Mouse (Mus musculus) forebrain, embryonic 11.5 days (tissue): ENCODE measurements around the gene Cptp. TPM values are rescaled to one million over a fixed set of nuclear protein-coding genes. Genes with fewer than 3 reads are reported as not detected.

Experiments
- ATAC-seq: fragments of 200-750 bp; cut with Nextera tagmentation; replicated peaks from 2 replicates; pipeline ENCODE4 v1.8.0; 2017; ENCODE audit warnings: moderate TSS enrichment; ENCODE audit not compliant: low FRiP score
- DNase-seq: peaks from one replicate; pipeline ENCODE4 v3.0.0-alpha.2; 2017; ENCODE audit warnings: low spot score
- H3K27ac ChIP-seq: fragments of 300-500 bp; sonication (generic); 2 replicates; pipeline ENCODE4 v1.5.1; 2014; ENCODE audit warnings: low read depth, low read length
- H3K27me3 ChIP-seq: fragments of 300-500 bp; sonication (generic); 2 replicates; pipeline ENCODE4 v1.6.1; 2014; ENCODE audit warnings: mild to moderate bottlenecking, low read length, mixed read lengths; ENCODE audit not compliant: control insufficient read depth, insufficient read depth
- H3K36me3 ChIP-seq: fragments of 300-500 bp; sonication (generic); 2 replicates; pipeline ENCODE4 v1.6.1; 2014; ENCODE audit warnings: mild to moderate bottlenecking, low read length, moderate library complexity, mixed read lengths; ENCODE audit not compliant: control insufficient read depth, insufficient read depth
- H3K4me1 ChIP-seq: fragments of 300-500 bp; sonication (generic); replicated peaks from 2 replicates; pipeline ENCODE4 v1.6.1; 2014; ENCODE audit warnings: low read length, mixed read lengths; ENCODE audit not compliant: control insufficient read depth, insufficient read depth
- H3K4me2 ChIP-seq: fragments of 300-500 bp; sonication (generic); 2 replicates; pipeline ENCODE4 v1.6.1; 2014; ENCODE audit warnings: low read depth, mild to moderate bottlenecking, low read length, moderate library complexity, mixed read lengths; ENCODE audit not compliant: severe bottlenecking
- H3K4me3 ChIP-seq: fragments of 300-500 bp; sonication (generic); 2 replicates; pipeline ENCODE4 v1.5.1; 2014; ENCODE audit warnings: low read depth, low read length
- H3K9ac ChIP-seq: fragments of 300-500 bp; sonication (generic); 2 replicates; pipeline ENCODE4 v1.6.1; 2014; ENCODE audit warnings: low read length
- H3K9me3 ChIP-seq: fragments of 300-500 bp; sonication (generic); 2 replicates; pipeline ENCODE4 v1.6.1; 2016; ENCODE audit warnings: low read length, mixed read lengths; ENCODE audit not compliant: control insufficient read depth
- WGBS: fragments of 180-500 bp; shearing (Covaris S2); extraction: QIAGEN DNeasy Blood & Tissue Kit; methylation state at CpG from one replicate; pipeline ENCODE4 v1.1.7; 2014; 5-methylcytosine and 5-hydroxymethylcytosine counted together
- polyA plus RNA-seq: library from polyadenylated mRNA; unstranded; fragments of >200 nt; fragmentation: Nextera tagmentation; extraction: Ambion mirVana; gene quantifications from 2 replicates; pipeline ENCODE4 v1.2.1, GENCODE M21; 2014

Cptp gene
- polyA plus RNA-seq, 1 experiment from 2014 or later = 22.3 TPM

DNA sequence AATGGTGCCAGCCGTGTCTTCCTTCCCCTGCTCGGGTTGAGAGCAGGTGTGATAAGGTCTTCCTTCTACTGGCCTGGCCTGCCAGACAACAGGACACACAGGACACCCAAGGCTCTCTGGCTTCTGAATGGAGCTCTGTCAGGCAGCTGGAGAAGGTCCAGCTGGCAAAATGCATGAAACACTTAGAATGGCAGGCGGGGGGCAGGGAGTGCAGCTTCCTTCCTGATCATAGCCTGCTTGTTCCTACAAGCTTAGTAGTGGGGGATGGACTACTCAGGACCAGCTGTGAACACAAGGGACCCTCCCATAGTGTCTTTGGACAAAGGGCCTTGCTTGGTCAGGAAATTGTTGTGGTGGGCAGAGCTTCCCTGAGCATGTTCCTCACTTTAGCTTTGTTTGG lies 32.0 kb upstream of the Cptp start:
- Histone ChIP-seq H3K9ac (no peak overlapping the region), H3K27me3 (no peaks in the 10 kb centered on the region), H3K9me3 (no peaks in the 10 kb centered on the region), H3K27ac (no peak overlapping the region), H3K4me3 (no peak overlapping the region), H3K4me2 (no peak overlapping the region), H3K4me1 (no peaks in the 10 kb centered on the region), H3K36me3 (peaks cover 7% of the 10 kb centered on the region; the same call in 1 of the 2 replicates)
- WGBS = 82% methylated on average over 3 of the region's 3 CpGs
- no peak for ATAC-seq
- peak; percentile 42 for DNase-seq

DNA sequence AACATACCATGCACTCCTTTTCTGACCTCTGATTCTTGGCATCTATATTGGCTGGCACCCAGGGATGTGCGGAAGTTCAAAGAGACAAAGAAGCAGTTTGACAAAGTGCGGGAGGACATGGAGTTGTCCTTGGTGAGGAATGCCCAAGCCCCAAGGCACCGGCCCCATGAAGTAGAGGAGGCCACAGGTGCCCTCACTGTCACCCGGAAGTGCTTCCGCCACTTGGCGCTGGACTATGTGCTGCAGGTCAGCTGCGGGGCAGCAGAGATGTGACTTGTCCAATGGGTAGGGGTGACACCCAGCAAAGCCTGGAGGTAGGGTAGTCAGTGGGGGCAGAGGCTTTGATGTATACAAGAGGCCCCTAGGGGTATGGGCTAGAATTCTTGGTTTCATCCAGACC lies 30.1 kb upstream of the Cptp start:
- ATAC-seq (no peak), DNase-seq (peak; percentile 32)
- Histone ChIP-seq H3K36me3 (peaks cover 7% of the 10 kb centered on the region; the same call in 1 of the 2 replicates), H3K4me1 (0 out of 2 replicates have a peak, but pooled peaks cover 2% of the 10 kb centered on the region), H3K27ac (no peak overlapping the region), H3K27me3 (no peaks in the 10 kb centered on the region), H3K4me2 (no peak overlapping the region), H3K9ac (no peak overlapping the region), H3K4me3 (no peak overlapping the region), H3K9me3 (no peaks in the 10 kb centered on the region)
- 97% methylated on average over 7 of the region's 7 CpGs for WGBS

DNA sequence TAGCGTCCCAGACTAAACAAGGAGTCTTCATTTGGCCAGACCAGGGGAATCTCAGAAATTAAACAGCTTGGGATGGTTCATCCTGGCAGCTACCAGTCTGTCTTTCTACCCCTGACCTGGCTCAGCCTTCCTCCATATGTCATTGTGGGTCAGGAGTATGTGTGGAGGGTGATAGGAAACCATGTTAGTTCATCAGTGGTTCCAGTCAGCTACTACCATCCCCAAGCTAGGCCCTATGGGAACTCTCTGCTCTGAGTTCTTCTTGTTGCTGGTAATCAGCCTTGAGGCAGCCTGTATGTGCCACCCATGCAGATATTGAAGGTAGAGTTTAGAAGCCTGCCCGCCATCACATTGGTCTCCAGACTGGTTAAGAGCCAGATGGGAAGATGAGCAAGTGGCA lies 29.1 kb upstream of the Cptp start:
- Histone ChIP-seq H3K9ac (no peak overlapping the region), H3K4me2 (no peak overlapping the region), H3K4me1 (peaks cover 9% of the 10 kb centered on the region; the same call in 1 of the 2 replicates), H3K27ac (no peak overlapping the region), H3K9me3 (no peaks in the 10 kb centered on the region), H3K27me3 (no peaks in the 10 kb centered on the region), H3K36me3 (peaks cover 3% of the 10 kb centered on the region; the same call in 1 of the 2 replicates), H3K4me3 (no peak overlapping the region)
- ATAC-seq (no peak), DNase-seq (peak; percentile 22)
- WGBS = 96% methylated on average over 2 of the region's 2 CpGs

DNA sequence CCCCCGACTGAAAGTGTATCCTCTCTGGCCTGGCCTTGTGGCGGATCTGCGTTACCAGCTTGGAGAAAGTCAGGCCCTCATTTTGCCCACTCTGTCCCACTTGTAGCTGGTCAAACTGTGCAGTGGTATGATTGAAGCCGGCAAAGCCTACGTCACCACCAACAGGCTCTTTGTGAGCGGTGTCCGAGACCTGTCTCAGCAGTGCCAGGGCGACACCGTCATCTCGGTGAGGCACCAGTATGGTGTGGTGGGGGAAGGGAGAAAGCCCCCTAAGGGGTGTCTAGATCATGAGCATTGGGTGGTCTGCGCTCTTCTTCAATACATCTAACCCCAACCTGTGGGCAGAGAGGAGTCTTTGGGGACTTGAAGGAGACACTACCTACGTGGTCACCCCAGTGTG lies 27.2 kb upstream of the Cptp start:
- WGBS = 97% methylated on average over 12 of the region's 12 CpGs
- H3K9ac ChIP-seq = no peak overlapping the region
- peak; percentile 44 for DNase-seq
- H3K36me3 ChIP-seq = peaks cover 3% of the 10 kb centered on the region; the same call in 1 of the 2 replicates
- no peak overlapping the region for H3K4me2 ChIP-seq
- no peaks in the 10 kb centered on the region for H3K9me3 ChIP-seq
- no peak overlapping the region for H3K27ac ChIP-seq
- ATAC-seq = no peak
- no peak overlapping the region for H3K4me3 ChIP-seq
- peaks cover 11% of the 10 kb centered on the region; the same call in 1 of the 2 replicates for H3K4me1 ChIP-seq
- no peaks in the 10 kb centered on the region for H3K27me3 ChIP-seq

DNA sequence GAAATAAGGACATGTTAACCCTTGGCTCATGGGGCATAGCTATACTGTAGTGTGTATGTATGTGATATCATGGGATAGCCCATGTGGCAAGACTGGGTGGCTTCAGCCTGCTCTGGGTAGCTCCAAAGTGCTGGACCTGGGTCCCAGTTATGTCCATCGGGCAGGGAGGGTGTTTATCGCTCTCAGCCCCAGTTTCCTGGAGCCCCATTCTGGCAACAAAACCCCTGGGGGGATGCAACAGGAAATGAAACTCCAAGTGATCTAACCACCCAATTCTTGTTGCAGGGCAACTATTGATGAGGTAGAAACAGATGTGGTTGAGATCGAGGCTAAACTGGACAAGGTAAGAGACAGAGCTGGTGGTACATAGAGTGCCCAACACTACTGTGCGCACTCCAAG lies 26.6 kb upstream of the Cptp start:
- no peak for ATAC-seq
- no peak overlapping the region for H3K9ac ChIP-seq
- H3K27ac ChIP-seq = no peak overlapping the region
- peaks cover 13% of the 10 kb centered on the region; the same call in 1 of the 2 replicates for H3K4me1 ChIP-seq
- H3K4me3 ChIP-seq = no peak overlapping the region
- no peaks in the 10 kb centered on the region for H3K9me3 ChIP-seq
- DNase-seq = peak; percentile 44
- no peaks in the 10 kb centered on the region for H3K27me3 ChIP-seq
- H3K4me2 ChIP-seq = no peak overlapping the region
- H3K36me3 ChIP-seq = peaks cover 3% of the 10 kb centered on the region; the same call in 1 of the 2 replicates
- 91% methylated on average over 4 of the region's 4 CpGs for WGBS

DNA sequence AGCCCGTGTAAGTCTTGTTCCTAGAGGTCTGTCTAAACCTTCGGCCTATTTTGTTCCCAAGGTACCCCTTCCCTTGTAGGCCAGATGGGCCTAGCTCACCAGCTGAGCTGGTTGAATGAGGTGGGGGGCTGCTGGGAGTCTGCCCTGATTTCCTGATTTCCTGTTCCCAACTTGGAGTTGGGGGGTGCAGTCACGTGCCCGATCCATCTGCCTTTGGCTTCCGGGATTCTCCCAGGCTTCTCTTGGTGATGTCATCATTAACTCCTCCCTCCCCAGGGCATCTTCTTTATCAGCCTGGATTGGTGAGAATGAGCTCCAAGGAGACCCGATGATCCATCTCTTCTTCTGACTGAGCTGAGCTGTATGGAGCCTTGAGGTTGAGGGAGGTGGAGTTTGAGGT lies 26.0 kb upstream of the Cptp start:
- DNase-seq (peak; percentile 50), ATAC-seq (no peak)
- Histone ChIP-seq H3K27ac (no peak overlapping the region), H3K4me2 (no peak overlapping the region), H3K27me3 (no peaks in the 10 kb centered on the region), H3K9ac (no peak overlapping the region; the same call in 1 of the 2 replicates), H3K4me3 (no peak overlapping the region), H3K9me3 (no peaks in the 10 kb centered on the region), H3K4me1 (peaks cover 17% of the 10 kb centered on the region; the same call in 1 of the 2 replicates), H3K36me3 (peaks cover 3% of the 10 kb centered on the region; the same call in 1 of the 2 replicates)
- WGBS = 49% methylated on average over 6 of the region's 6 CpGs

DNA sequence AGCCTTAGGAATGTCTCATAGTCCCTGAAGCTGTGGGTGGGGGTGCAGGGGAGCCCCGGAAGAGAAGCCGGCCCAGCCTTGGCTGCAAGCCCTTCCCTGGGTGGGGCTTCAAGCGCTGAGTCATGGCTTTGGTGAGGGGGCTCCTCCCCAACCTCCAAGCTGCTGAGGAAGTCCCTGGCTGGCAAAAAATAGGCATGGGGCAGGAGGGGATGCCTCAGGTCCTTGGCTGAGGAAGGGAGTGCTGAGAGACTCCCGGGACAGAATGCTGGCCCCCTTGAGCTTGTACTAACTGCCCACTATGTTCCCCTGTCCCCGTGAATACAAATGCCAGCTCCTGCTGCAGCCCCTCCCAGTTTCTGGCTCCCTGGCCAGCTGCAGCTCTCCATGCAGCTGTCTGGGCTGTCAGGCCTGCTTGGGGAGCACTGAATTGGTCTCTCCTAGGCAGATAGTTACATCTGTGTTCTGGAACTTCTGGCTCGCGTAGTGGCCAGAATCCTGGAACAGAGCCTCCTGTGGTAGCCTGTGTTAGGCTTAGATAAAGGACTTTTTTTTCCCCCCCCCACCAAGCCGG lies 25.2 kb upstream of the Cptp start:
- Histone ChIP-seq H3K36me3 (no peaks in the 10 kb centered on the region; the same call in 1 of the 2 replicates), H3K9ac (peak overlapping the region; percentile 21; the same call in 1 of the 2 replicates), H3K9me3 (no peaks in the 10 kb centered on the region), H3K4me2 (peak overlapping the region; percentile 15; the same call in 1 of the 2 replicates), H3K27me3 (no peaks in the 10 kb centered on the region), H3K4me1 (peaks cover 17% of the 10 kb centered on the region; the same call in 1 of the 2 replicates), H3K4me3 (0 out of 2 replicates have a peak overlapping the region, but pooled peaks have one; percentile 5), H3K27ac (no peak overlapping the region)
- WGBS = 44% methylated on average over 8 of the region's 8 CpGs
- DNase-seq (peak; percentile 54), ATAC-seq (no peak)

DNA sequence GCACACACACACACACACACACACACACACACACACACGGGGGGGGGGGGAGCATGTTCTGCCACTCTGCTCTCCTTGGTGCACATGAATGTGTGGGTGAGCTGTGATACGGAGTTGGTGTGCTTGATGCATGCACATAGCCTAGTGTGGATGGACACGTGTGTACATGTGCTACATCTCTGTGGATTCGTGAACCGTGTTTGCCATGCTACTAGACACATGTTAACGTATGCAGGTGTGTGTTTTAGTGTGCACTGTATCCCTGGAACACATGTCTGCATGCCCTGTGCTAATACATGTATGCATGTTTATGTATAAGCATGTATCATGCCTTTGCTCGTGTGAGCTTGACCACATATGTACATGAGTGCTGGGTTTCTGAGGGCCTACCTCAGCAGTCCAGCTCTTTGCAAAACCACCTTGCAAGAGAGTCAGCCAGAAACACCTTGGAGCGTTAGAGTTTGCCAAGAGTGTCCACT lies 24.0 kb upstream of the Cptp start:
- Histone ChIP-seq H3K9ac (peak overlapping the region; percentile 88; the same call in 1 of the 2 replicates), H3K27ac (no peak overlapping the region), H3K36me3 (no peaks in the 10 kb centered on the region; the same call in 1 of the 2 replicates), H3K9me3 (no peaks in the 10 kb centered on the region), H3K4me3 (peak overlapping the region; percentile 90), H3K4me2 (peak overlapping the region; percentile 98), H3K27me3 (no peaks in the 10 kb centered on the region), H3K4me1 (peaks cover 17% of the 10 kb centered on the region; the same call in 1 of the 2 replicates)
- peak; percentile 48 for DNase-seq
- WGBS = 72% methylated on average over 8 of the region's 8 CpGs
- ATAC-seq = no peak
